Mouse (Mus musculus) liver, embryonic 14.5 days (tissue): Measurements from ENCODE around the gene Ank2.

Experiments used
- CTCF ChIP-seq: IDR thresholded peaks from 2 replicates; pipeline ENCODE4 v1.5.1; 2016; ENCODE audit warnings: antibody characterized with exemption, low read depth, control low read depth
- EP300 ChIP-seq: IDR thresholded peaks from 2 replicates; pipeline ENCODE4 v1.6.1; 2016; ENCODE audit warnings: antibody characterized with exemption, low read depth

DNA sequence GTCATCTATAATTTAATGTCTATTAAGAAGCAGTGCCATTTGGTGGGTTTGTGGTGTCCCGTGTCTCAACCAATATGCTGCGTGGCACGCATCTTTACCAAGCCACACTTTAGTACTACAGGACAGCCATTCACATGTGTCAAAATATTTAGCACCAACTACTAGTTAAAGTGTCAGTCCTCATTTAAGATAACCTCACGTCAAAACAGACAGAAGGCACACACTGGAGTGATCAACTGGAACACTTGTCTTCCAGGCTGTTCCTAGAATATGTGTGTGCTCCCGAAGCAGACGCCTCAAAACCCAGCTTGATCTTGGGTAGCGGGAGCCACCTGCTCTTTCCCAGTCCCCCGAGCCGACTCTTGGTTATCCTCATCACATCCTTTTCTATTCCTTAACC, 101.4 kb downstream of the Ank2 start:
- TF ChIP-seq CTCF (no peak), EP300 (no peak)
